Mouse (Mus musculus): Measurements from ENCODE around the gene Shb.
A peak's percentile ranks its signal among the peaks of the same experiment; 100 is the strongest.

The Shb gene

GRCm38 (mm10) chr4:45464123-45464522, 68.1 kb downstream of the Shb start:
- DNase-seq (ENCODE audit: inconsistent age in 2 of 2, low spot score in 1 of 2): no peak

GRCm38 (mm10) chr4:45462628-45463027, 69.6 kb downstream of the Shb start:
- DNase-seq (ENCODE audit: inconsistent age in 2 of 2, low spot score in 1 of 2): no peak

GRCm38 (mm10) chr4:45461661-45462060, 70.6 kb downstream of the Shb start:
- DNase-seq (ENCODE audit: inconsistent age in 2 of 2, low spot score in 1 of 2): peak; percentile 60 to 75

- DNase-seq (ENCODE audit: inconsistent age in 2 of 2, low spot score in 1 of 2): no peak
Observed at GRCm38 (mm10) chr4:45459375-45459774, 72.9 kb downstream of the Shb start.

GRCm38 (mm10) chr4:45457543-45457942, 74.7 kb downstream of the Shb start:
- DNase-seq (ENCODE audit: inconsistent age in 2 of 2, low spot score in 1 of 2): no peak

GRCm38 (mm10) chr4:45455001-45455400, 77.3 kb downstream of the Shb start:
- DNase-seq (ENCODE audit: inconsistent age in 2 of 2, low spot score in 1 of 2): no peak

- DNase-seq (ENCODE audit: inconsistent age in 2 of 2, low spot score in 1 of 2): no peak
Observed at GRCm38 (mm10) chr4:45453271-45453851, 78.9 kb downstream of the Shb start.

GRCm38 (mm10) chr4:45452569-45453111, 79.6 kb downstream of the Shb start:
- peak; percentile 53 to 78 for DNase-seq (ENCODE audit: inconsistent age in 2 of 2, low spot score in 1 of 2)

GRCm38 (mm10) chr4:45449012-45449411, 83.3 kb downstream of the Shb start:
- DNase-seq (ENCODE audit: inconsistent age in 2 of 2, low spot score in 1 of 2): no peak

GRCm38 (mm10) chr4:45448481-45448880, 83.8 kb downstream of the Shb start:
- DNase-seq (ENCODE audit: inconsistent age in 2 of 2, low spot score in 1 of 2): no peak

GRCm38 (mm10) chr4:45447196-45447595, 85.1 kb downstream of the Shb start:
- DNase-seq (ENCODE audit: inconsistent age in 2 of 2, low spot score in 1 of 2): peak in 1 of 2 experiments; percentile 77

- DNase-seq (ENCODE audit: inconsistent age in 2 of 2, low spot score in 1 of 2): no peak
Observed at GRCm38 (mm10) chr4:45445235-45445634, 87.0 kb downstream of the Shb start.

GRCm38 (mm10) chr4:45444813-45445212, 87.5 kb downstream of the Shb start:
- no peak for DNase-seq (ENCODE audit: inconsistent age in 2 of 2, low spot score in 1 of 2)

- peak in 1 of 2 experiments; percentile 63 for DNase-seq (ENCODE audit: inconsistent age in 2 of 2, low spot score in 1 of 2)
Observed at GRCm38 (mm10) chr4:45443652-45444051, 88.6 kb downstream of the Shb start.

- no peak for DNase-seq (ENCODE audit: inconsistent age in 2 of 2, low spot score in 1 of 2)
Observed at GRCm38 (mm10) chr4:45442237-45442636, 90.0 kb downstream of the Shb start.

- DNase-seq (ENCODE audit: inconsistent age in 2 of 2, low spot score in 1 of 2): no peak
Observed at GRCm38 (mm10) chr4:45441778-45442177, 90.5 kb downstream of the Shb start.

- no peak for DNase-seq (ENCODE audit: inconsistent age in 2 of 2, low spot score in 1 of 2)
Observed at GRCm38 (mm10) chr4:45439281-45439680, 93.0 kb downstream of the Shb start.

GRCm38 (mm10) chr4:45437010-45437409, 95.3 kb downstream of the Shb start:
- DNase-seq (ENCODE audit: inconsistent age in 2 of 2, low spot score in 1 of 2): no peak

GRCm38 (mm10) chr4:45436383-45436913, 95.8 kb downstream of the Shb start:
- DNase-seq (ENCODE audit: inconsistent age in 2 of 2, low spot score in 1 of 2): no peak

GRCm38 (mm10) chr4:45435899-45436298, 96.4 kb downstream of the Shb start:
- DNase-seq (ENCODE audit: inconsistent age in 2 of 2, low spot score in 1 of 2): peak in 1 of 2 experiments; percentile 56

GRCm38 (mm10) chr4:45434681-45435080, 97.6 kb downstream of the Shb start:
- no peak for DNase-seq (ENCODE audit: inconsistent age in 2 of 2, low spot score in 1 of 2)

GRCm38 (mm10) chr4:45434071-45434470, 98.2 kb downstream of the Shb start:
- DNase-seq (ENCODE audit: inconsistent age in 2 of 2, low spot score in 1 of 2): peak in 1 of 2 experiments; percentile 57

GRCm38 (mm10) chr4:45431806-45432205, 100.5 kb downstream of the Shb start:
- DNase-seq (ENCODE audit: inconsistent age in 2 of 2, low spot score in 1 of 2): no peak
